Mouse (Mus musculus) kidney, postnatal 10 days (tissue): ENCODE measurements at regions not wholly inside any gene's neighbourhood (a gene's known extent, or its start where the extent isn't known, plus 50 kb on each side); places are given as distances from the start of the nearest gene placed in this dataset.

Experiments used
- DNase-seq: peaks from one replicate; pipeline ENCODE4 v3.0.0; 2021; ENCODE audit warnings: mixed read lengths

DNA sequence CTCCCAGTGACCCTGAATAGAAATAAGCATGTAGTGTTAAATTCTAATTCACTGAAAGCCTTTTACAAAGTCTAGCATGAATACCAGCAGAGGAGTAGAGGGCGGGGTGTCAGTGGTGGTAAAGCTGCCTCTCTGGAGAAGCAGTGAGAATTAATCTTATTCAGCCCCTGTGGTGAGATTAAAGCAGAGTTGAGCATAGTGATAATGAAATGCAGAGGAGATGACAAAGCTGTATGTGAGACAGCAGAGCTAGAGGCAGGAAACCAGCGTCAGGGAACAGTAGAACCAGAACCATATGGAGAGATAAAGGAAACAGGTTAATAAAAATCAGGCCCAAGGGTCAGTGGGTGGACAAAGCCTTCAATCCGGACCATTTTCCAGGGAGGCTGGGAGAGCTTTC is 1827.2 kb downstream of the Poteg start:
- no peak for DNase-seq

DNA sequence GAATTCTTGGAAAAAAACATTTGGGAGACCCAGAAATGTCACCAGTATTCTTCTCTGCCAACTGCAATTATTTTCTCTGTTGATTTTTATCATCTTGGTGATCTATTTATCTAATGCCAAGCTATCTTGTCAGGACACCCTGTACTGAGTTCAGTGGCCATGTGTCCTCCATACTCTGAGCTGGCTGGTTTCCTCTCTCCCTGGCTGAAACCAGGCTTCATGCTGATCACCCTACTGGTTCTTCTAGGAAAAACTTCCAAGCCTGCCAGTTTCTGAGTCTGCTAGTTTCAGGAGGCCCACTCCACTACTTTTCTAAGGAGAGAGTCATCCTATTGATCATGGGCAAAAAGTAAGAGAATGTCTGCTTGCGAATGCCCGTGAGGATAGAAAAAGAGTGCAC is 1831.2 kb downstream of the Poteg start:
- no peak for DNase-seq

DNA sequence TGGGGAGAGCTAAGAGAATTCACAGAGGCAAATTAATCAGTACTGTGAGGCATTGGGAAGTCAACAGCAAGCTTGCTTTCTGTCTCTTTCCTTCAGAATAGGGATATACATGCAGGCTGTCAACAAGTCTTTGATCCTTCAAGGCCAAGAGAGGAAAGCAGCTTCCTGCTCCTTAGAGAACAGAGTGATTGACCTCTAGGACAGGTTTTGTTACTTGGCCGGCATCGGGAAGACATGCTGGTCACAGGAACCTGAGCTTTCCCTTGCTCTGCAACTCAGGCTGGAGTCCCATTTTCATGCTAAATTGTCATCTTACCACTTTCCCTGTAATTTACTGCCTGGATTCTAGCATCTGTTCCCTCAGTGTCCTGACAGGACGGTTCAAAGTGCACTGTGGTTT is 1831.8 kb downstream of the Poteg start:
- no peak for DNase-seq

DNA sequence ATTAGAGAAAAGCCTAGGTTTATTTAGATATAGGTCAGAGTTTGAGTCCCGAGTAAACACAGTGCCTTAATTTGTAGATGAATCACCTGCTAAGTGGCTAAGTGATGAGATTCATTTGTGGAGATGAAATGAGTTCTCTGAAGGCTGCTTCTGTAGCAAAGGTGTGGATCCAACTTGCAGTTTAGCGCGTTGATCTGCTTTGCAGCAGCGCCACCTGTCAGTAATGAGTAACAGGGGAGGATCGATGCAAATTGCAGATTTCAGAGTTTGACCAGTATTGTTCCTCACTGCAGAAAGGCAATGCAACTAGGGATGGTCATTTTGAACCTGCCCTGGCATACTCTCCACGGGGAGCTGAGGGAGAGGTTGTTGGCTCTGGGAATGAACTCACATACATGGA is 1842.9 kb downstream of the Poteg start:
- peak; percentile 36 for DNase-seq
